12 mouse cellular contexts compared by ENCODE assay signal in the genomic region with DNA sequence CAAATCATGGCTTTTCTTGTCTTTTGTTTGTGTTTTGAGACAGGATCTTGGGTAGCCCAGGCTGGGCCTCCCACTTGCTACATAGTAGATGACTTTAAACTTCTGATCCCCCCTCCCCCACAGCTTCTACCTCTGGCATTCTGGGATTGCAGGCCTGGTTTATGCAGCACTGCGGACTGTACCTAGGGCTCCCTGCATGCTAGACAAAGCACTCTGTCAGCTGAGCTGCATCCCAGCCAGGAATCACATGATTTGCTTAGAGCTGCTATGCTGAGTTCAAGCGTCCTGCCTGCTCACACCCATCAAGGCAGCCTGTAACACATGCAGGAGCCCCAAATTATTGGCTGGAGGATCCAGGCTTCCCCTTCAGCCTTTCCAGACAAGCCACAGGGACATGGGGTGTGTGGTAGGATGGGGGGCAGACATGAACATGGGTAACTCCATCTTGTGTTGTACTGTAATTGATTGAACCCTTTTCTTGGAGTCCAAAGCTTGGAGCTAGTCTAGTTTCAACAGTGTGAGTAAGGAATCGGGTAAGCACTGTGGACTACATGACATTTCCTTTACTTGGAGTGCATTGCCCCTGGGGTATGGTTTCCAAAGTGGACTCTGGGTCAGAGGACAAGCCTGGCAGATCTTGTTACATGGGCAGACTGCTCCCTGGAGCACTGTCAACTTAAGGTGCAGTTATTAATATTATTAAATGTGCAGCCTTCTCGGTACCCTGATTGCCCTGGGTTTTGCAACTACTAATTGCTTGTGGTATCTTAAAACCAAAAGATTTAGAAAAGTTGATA. TPM values are rescaled to one million over a fixed set of nuclear protein-coding genes. Genes with fewer than 3 reads are reported as not detected.
DNase-seq lines count a peak whose midpoint lies in the region; ATAC-seq lines count a peak whose summit lies in the region.
"Had no signal": no experiment of that assay in that cellular context is flagged by ENCODE, and none has a peak within 500 bp of the region (broad histone marks: within the 10 kb centered on the region; RNA-seq: fewer than 3 reads in every experiment).

No protein-coding gene starts in this region.

- H3K4me1 ChIP-seq in heart, embryonic 11.5 days (ENCODE audit: control insufficient read depth, insufficient read depth, low read length): peaks cover 19% of the 10 kb centered on the region
- peaks cover 19% of the 10 kb centered on the region for H3K4me1 ChIP-seq in intestine, embryonic 16.5 days (ENCODE audit: control insufficient read depth, insufficient read depth, low read length)

- no peaks in the 10 kb centered on the region for H3K27me3 ChIP-seq in heart, embryonic 11.5 days (ENCODE audit: control insufficient read depth, insufficient read depth, low read length)
- H3K27me3 ChIP-seq in intestine, embryonic 16.5 days (replicated peaks; ENCODE audit: control insufficient read depth, insufficient read depth, low read length): no peaks in the 10 kb centered on the region
- H3K27me3 ChIP-seq: forebrain, embryonic 12.5 days had no signal

- no peak for DNase-seq in heart, postnatal 36 days
- peak; percentile 24 for DNase-seq in kidney, postnatal 10 days
- DNase-seq in kidney, postnatal 4 days: no peak
- peak; percentile 30 for DNase-seq in ZHBTc4 (ENCODE audit: low read depth, low spot score)
- DNase-seq in right cerebral cortex, postnatal 36 days (ENCODE audit: low spot score in 2 of 2): no peak
- DNase-seq: cerebellum, adult 18-20 months; embryo, embryonic 11 days; lung, postnatal 10 days had no signal

- H3K36me3 ChIP-seq in heart, embryonic 11.5 days (ENCODE audit: control insufficient read depth, insufficient read depth, low read length): no peaks in the 10 kb centered on the region
- no peaks in the 10 kb centered on the region for H3K36me3 ChIP-seq in intestine, embryonic 16.5 days (ENCODE audit: control insufficient read depth, insufficient read depth, low read length)
- H3K36me3 ChIP-seq: forebrain, embryonic 12.5 days had no signal

- no peaks in the 10 kb centered on the region for H3K9me3 ChIP-seq in heart, embryonic 11.5 days (replicated peaks; ENCODE audit: control insufficient read depth, low read length)
- H3K9me3 ChIP-seq in intestine, embryonic 16.5 days (ENCODE audit: control insufficient read depth, low read length): no peaks in the 10 kb centered on the region
- H3K9me3 ChIP-seq: forebrain, embryonic 12.5 days had no signal

- peak; percentile 42; the same call in 1 of the 2 replicates for ATAC-seq in heart, embryonic 11.5 days (replicated peaks; ENCODE audit: insufficient number of reproducible peaks, low FRiP score, low TSS enrichment)
- peak; percentile 50; the same call in 1 of the 2 replicates for ATAC-seq in intestine, embryonic 16.5 days

- WGBS in heart, embryonic 11.5 days (ENCODE audit: insufficient replicate concordance): 46% methylated on average over 4 of the region's 4 CpGs
- 59% methylated on average over 4 of the region's 4 CpGs for WGBS in intestine, embryonic 16.5 days

- H3K27ac ChIP-seq in heart, embryonic 11.5 days (ENCODE audit: low read depth, low read length): 0 out of 2 replicates have a peak overlapping the region, but pooled peaks have one; percentile 12
- no peak overlapping the region for H3K27ac ChIP-seq in intestine, embryonic 16.5 days (ENCODE audit: low read length)
- H3K27ac ChIP-seq: forebrain, embryonic 12.5 days had no signal

- no peak overlapping the region for H3K9ac ChIP-seq in heart, embryonic 11.5 days (ENCODE audit: low read depth, low read length)
- no peak overlapping the region for H3K9ac ChIP-seq in intestine, embryonic 16.5 days (ENCODE audit: low read depth, low read length)
- H3K9ac ChIP-seq: forebrain, embryonic 12.5 days had no signal

- H3K4me2 ChIP-seq in heart, embryonic 11.5 days: no peak overlapping the region
- H3K4me2 ChIP-seq in intestine, embryonic 16.5 days (ENCODE audit: low read depth, low read length): no peak overlapping the region
- H3K4me2 ChIP-seq: forebrain, embryonic 12.5 days; midbrain, embryonic 11.5 days had no signal

- intact Hi-C loops in heart, postnatal 36 days (cut with DNase I): no loop called here

- no peak overlapping the region for H3K4me3 ChIP-seq in heart, embryonic 11.5 days (ENCODE audit: low read depth, low read length)
- no peak overlapping the region for H3K4me3 ChIP-seq in intestine, embryonic 16.5 days (ENCODE audit: low read length)
- H3K4me3 ChIP-seq: forebrain, embryonic 12.5 days had no signal

RNA-seq across cellular contexts. Expression of a gene that starts 17.0 kb away (rescaled TPM):
- 10.1 and 11.7 TPM in 2 replicates for polyA plus RNA-seq in heart, embryonic 11.5 days (2014; fragmentation: Nextera tagmentation; extraction: Ambion mirVana)
- 10 to 100 TPM; 30.7 to 31.2 TPM for total RNA-seq in heart, postnatal 36 days (2021)
- 4.0 and 4.2 TPM in 2 replicates for polyA plus RNA-seq in intestine, embryonic 16.5 days (2015; fragmentation: Nextera tagmentation; extraction: Ambion mirVana)

RNA-seq across cellular contexts. Expression of a gene that starts 57.2 kb away (rescaled TPM):
- polyA plus RNA-seq in heart, embryonic 11.5 days (2014; fragmentation: Nextera tagmentation; extraction: Ambion mirVana): 57.2 and 72.6 TPM in 2 replicates
- 1 to 10 TPM; 2.8 to 5.0 TPM for total RNA-seq in heart, postnatal 36 days (2021)
- polyA plus RNA-seq in intestine, embryonic 16.5 days (2015; fragmentation: Nextera tagmentation; extraction: Ambion mirVana): 45.1 and 54.7 TPM in 2 replicates

Comparison
In these comparisons a context has a peak if more than half of its experiments do, and no peak if none do; other contexts are left out.
1. DNase-seq: peak in kidney, postnatal 10 days (single experiment) and ZHBTc4 (single experiment); none in heart, postnatal 36 days (0 of 2), kidney, postnatal 4 days (0 of 2) and right cerebral cortex, postnatal 36 days (0 of 2).